In the genomic region with DNA sequence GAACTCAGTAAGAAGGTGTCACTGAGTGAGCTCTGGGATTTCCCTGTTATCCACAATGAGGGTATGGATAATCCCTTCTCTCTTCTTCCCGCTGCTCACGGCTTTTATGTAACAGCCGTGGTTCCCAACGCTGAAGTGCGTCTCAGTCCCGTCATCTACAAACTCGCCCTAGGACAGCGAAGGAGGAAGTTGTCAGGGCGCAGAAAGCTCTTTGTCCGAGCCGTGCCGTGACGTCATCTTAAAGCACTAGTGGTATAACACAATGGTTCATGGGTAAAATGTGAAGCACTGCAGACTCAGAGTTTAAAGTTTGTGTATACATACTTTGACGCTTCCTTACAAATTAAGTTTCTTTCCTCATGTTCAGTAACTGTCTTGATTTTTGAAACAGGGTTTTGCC, we compare ENCODE assay signal across 33 mouse cellular contexts. TPM values are rescaled to one million over a fixed set of nuclear protein-coding genes. Genes with fewer than 3 reads are reported as not detected.
DNase-seq lines count a peak whose midpoint lies in the region; ATAC-seq lines count a peak whose summit lies in the region.
"Had no signal": no experiment of that assay in that cellular context is flagged by ENCODE, and none has a peak within 500 bp of the region (broad histone marks: within the 10 kb centered on the region; RNA-seq: fewer than 3 reads in every experiment).

No protein-coding gene starts in this region.

- H3K4me2 ChIP-seq in heart, embryonic 11.5 days, result no peak overlapping the region
- H3K4me2 ChIP-seq: embryonic facial prominence, embryonic 12.5 days; heart, embryonic 15.5 days; hindbrain, embryonic 13.5 days; limb, embryonic 12.5 days; lung, embryonic 14.5 days; midbrain, embryonic 13.5 days had no signal

- H3K36me3 ChIP-seq in heart, embryonic 11.5 days (ENCODE audit: control insufficient read depth, insufficient read depth, low read length), result no peaks in the 10 kb centered on the region
- no peaks in the 10 kb centered on the region for H3K36me3 ChIP-seq in splenic B cell, adult 2 months (ENCODE audit: control insufficient read depth, insufficient read depth, low read length, poor library complexity, severe bottlenecking)
- H3K36me3 ChIP-seq: embryonic facial prominence, embryonic 12.5 days; heart, embryonic 15.5 days; hindbrain, embryonic 13.5 days; limb, embryonic 12.5 days; midbrain, embryonic 13.5 days had no signal

- H3K9ac ChIP-seq in heart, embryonic 11.5 days (ENCODE audit: low read depth, low read length), result no peak overlapping the region
- H3K9ac ChIP-seq: embryonic facial prominence, embryonic 12.5 days; heart, embryonic 15.5 days; hindbrain, embryonic 13.5 days; limb, embryonic 12.5 days; liver, embryonic 14.5 days; lung, embryonic 14.5 days; midbrain, embryonic 13.5 days had no signal

- no peak overlapping the region for H3K27ac ChIP-seq in heart, embryonic 11.5 days (ENCODE audit: low read depth, low read length)
- H3K27ac ChIP-seq: embryonic facial prominence, embryonic 12.5 days; heart, embryonic 15.5 days; hindbrain, embryonic 13.5 days; kidney, postnatal 0 days; limb, embryonic 12.5 days; liver, embryonic 14.5 days; midbrain, embryonic 13.5 days had no signal

- 84% methylated on average over 14 of the region's 14 CpGs for WGBS in heart, embryonic 11.5 days (ENCODE audit: insufficient replicate concordance)

- H3K9me3 ChIP-seq in heart, embryonic 11.5 days (replicated peaks; ENCODE audit: control insufficient read depth, low read length), result no peaks in the 10 kb centered on the region
- H3K9me3 ChIP-seq: embryonic facial prominence, embryonic 12.5 days; heart, embryonic 15.5 days; hindbrain, embryonic 13.5 days; limb, embryonic 12.5 days; midbrain, embryonic 13.5 days had no signal

- H3K4me3 ChIP-seq in heart, embryonic 11.5 days (ENCODE audit: low read depth, low read length), result no peak overlapping the region
- H3K4me3 ChIP-seq: embryonic facial prominence, embryonic 12.5 days; heart, embryonic 15.5 days; hindbrain, embryonic 13.5 days; limb, embryonic 12.5 days; midbrain, embryonic 13.5 days had no signal

- ATAC-seq in heart, embryonic 11.5 days (replicated peaks; ENCODE audit: insufficient number of reproducible peaks, low FRiP score, low TSS enrichment), result no peak
- peak; percentile 74 for ATAC-seq in granulocyte monocyte progenitor cell, adult 5-6 weeks (replicated peaks; ENCODE audit: poor library complexity, severe bottlenecking)
- ATAC-seq: forebrain, embryonic 14.5 days; intestine, embryonic 16.5 days; midbrain, embryonic 13.5 days had no signal

- H3K4me1 ChIP-seq in heart, embryonic 11.5 days (ENCODE audit: control insufficient read depth, insufficient read depth, low read length), result no peaks in the 10 kb centered on the region
- H3K4me1 ChIP-seq: embryonic facial prominence, embryonic 12.5 days; heart, embryonic 15.5 days; hindbrain, embryonic 13.5 days; limb, embryonic 12.5 days; midbrain, embryonic 13.5 days had no signal

- peak; percentile 90 for DNase-seq in heart, adult 11 months
- peak; percentile 23 for DNase-seq in lung, postnatal 36 days
- DNase-seq in lung, postnatal 25 days (ENCODE audit: low spot score), result no peak
- DNase-seq in splenic B cell, adult 2 months (ENCODE audit: low read depth, low spot score), result peak; percentile 15
- DNase-seq in adrenal gland, postnatal 10 days, result no peak
- DNase-seq in adrenal gland, adult 2 months, result no peak
- DNase-seq: adrenal gland, postnatal 36 days; cerebellum, adult 8-10 months; cerebellum, postnatal 36 days; embryo, embryonic 11 days; gastrocnemius, postnatal 25 days; heart, postnatal 4 days; kidney, adult 8-10 months; kidney, postnatal 4 days; layer of hippocampus, postnatal 36 days; lung, embryonic 14.5 days; lung, postnatal 14 days had no signal

- no peaks in the 10 kb centered on the region for H3K27me3 ChIP-seq in heart, embryonic 11.5 days (ENCODE audit: control insufficient read depth, insufficient read depth, low read length)
- H3K27me3 ChIP-seq in splenic B cell, adult 2 months (ENCODE audit: control insufficient read depth, insufficient read depth, low read length, poor library complexity, severe bottlenecking), result no peaks in the 10 kb centered on the region
- H3K27me3 ChIP-seq: embryonic facial prominence, embryonic 12.5 days; heart, embryonic 15.5 days; hindbrain, embryonic 13.5 days; limb, embryonic 12.5 days; midbrain, embryonic 13.5 days had no signal

RNA-seq across cellular contexts. Expression of gene Faiml, which starts 7.6 kb away (rescaled TPM):
- not detected in 2 replicates for polyA plus RNA-seq in heart, embryonic 11.5 days (2014; fragmentation: Nextera tagmentation; extraction: Ambion mirVana)
- not detected in 2 replicates for total RNA-seq in granulocyte monocyte progenitor cell, adult 5-6 weeks (2014; fragmentation: Nextera tagmentation)
- not detected in 2 replicates for total RNA-seq in granulocyte monocyte progenitor cell, adult 5-6 weeks (2017)
- not detected for total RNA-seq in adrenal gland, postnatal 10 days (2021)
- total RNA-seq in adrenal gland, adult 2 months (2021), result not detected
- not detected in 2 replicates for polyA plus RNA-seq in adrenal gland, adult 2 months (2012; rRNA removed)
- total RNA-seq: adrenal gland, postnatal 36 days; gastrocnemius, postnatal 25 days; heart, postnatal 4 days; layer of hippocampus, postnatal 36 days; left cerebral cortex, postnatal 14 days; megakaryocyte-erythroid progenitor cell, adult 5-6 weeks had no signal
- polyA plus RNA-seq: brain, embryonic 14.5 days; embryonic facial prominence, embryonic 12.5 days; forebrain, embryonic 14.5 days; heart, embryonic 15.5 days; hindbrain, embryonic 13.5 days; intestine, embryonic 16.5 days; kidney, postnatal 0 days; limb, embryonic 12.5 days; liver, embryonic 14.5 days; lung, embryonic 14.5 days; midbrain, embryonic 13.5 days; neural tube, embryonic 14.5 days; stomach, embryonic 14.5 days had no signal

RNA-seq across cellular contexts. Expression of gene Cep70, which starts 13.7 kb away (rescaled TPM):
- polyA plus RNA-seq in heart, embryonic 11.5 days (2014; fragmentation: Nextera tagmentation; extraction: Ambion mirVana), result 26.1 and 27.5 TPM in 2 replicates
- total RNA-seq in granulocyte monocyte progenitor cell, adult 5-6 weeks (2014; fragmentation: Nextera tagmentation), result 27.0 and 29.7 TPM in 2 replicates
- total RNA-seq in granulocyte monocyte progenitor cell, adult 5-6 weeks (2017), result 22.8 and 50.5 TPM in 2 replicates
- 10 to 100 TPM in 1 of 2 experiments, 1 to 10 TPM in 1; 7.2 to 14.3 TPM for total RNA-seq in adrenal gland, postnatal 10 days (2021)
- total RNA-seq in adrenal gland, adult 2 months (2021), result 10 to 100 TPM in 1 of 2 experiments, 1 to 10 TPM in 1; 8.0 to 11.2 TPM
- 0.86 and 1.3 TPM in 2 replicates for polyA plus RNA-seq in adrenal gland, adult 2 months (2012; rRNA removed)

Comparison
In these comparisons a context has a peak if more than half of its experiments do, and no peak if none do; other contexts are left out.
1. DNase-seq: peak in heart, adult 11 months (single experiment), lung, postnatal 36 days (single experiment) and splenic B cell, adult 2 months (single experiment); none in lung, postnatal 25 days (single experiment), adrenal gland, postnatal 10 days (single experiment) and adrenal gland, adult 2 months (single experiment).